Mouse (Mus musculus) intestine, postnatal 0 days (tissue): ENCODE data around the gene Wfdc17. TPM values are rescaled to one million over a fixed set of nuclear protein-coding genes. Genes with fewer than 3 reads are reported as not detected.

Experiments
- ATAC-seq: fragments of 200-750 bp; cut with Nextera tagmentation; 2 replicates; pipeline ENCODE4 v1.8.0; 2017; ENCODE audit warnings: mild to moderate bottlenecking, moderate TSS enrichment, moderate library complexity
- H3K27ac ChIP-seq: fragments of 300-500 bp; sonication (generic); 2 replicates; pipeline ENCODE4 v1.5.1; 2014; ENCODE audit warnings: mild to moderate bottlenecking, low read depth, low read length, moderate library complexity
- H3K27me3 ChIP-seq: fragments of 300-500 bp; sonication (generic); replicated peaks from 2 replicates; pipeline ENCODE4 v1.6.1; 2014; ENCODE audit warnings: low read length, mixed read lengths; ENCODE audit not compliant: control insufficient read depth, insufficient read depth
- H3K36me3 ChIP-seq: fragments of 300-500 bp; sonication (generic); 2 replicates; pipeline ENCODE4 v1.6.1; 2014; ENCODE audit warnings: mild to moderate bottlenecking, moderate library complexity; ENCODE audit not compliant: control insufficient read depth, insufficient read depth
- H3K4me1 ChIP-seq: fragments of 300-500 bp; sonication (generic); replicated peaks from 2 replicates; pipeline ENCODE4 v1.6.1; 2014; ENCODE audit warnings: antibody characterized with exemption, low read length, mixed read lengths; ENCODE audit not compliant: control insufficient read depth, insufficient read depth
- H3K4me2 ChIP-seq: fragments of 300-500 bp; sonication (generic); replicated peaks from 2 replicates; pipeline ENCODE4 v1.6.1; 2014; ENCODE audit warnings: low read depth, mild to moderate bottlenecking, moderate library complexity
- H3K4me3 ChIP-seq: fragments of 300-500 bp; sonication (generic); 2 replicates; pipeline ENCODE4 v1.5.1; 2014; ENCODE audit warnings: low read depth, low read length
- H3K9ac ChIP-seq: fragments of 300-500 bp; sonication (generic); 2 replicates; pipeline ENCODE4 v1.6.1; 2014; ENCODE audit warnings: mild to moderate bottlenecking, low read depth, low read length
- H3K9me3 ChIP-seq: fragments of 300-500 bp; sonication (generic); 2 replicates; pipeline ENCODE4 v1.6.1; 2016; ENCODE audit warnings: mixed run types; ENCODE audit not compliant: control insufficient read depth
- CTCF ChIP-seq: sonication (generic); IDR thresholded peaks from 2 replicates; pipeline ENCODE4 v1.5.1; 2016; ENCODE audit warnings: low read depth, mild to moderate bottlenecking, control low read depth, antibody characterized with exemption, moderate library complexity
- WGBS: fragments of 180-500 bp; shearing (Covaris S2); extraction: QIAGEN DNeasy Blood & Tissue Kit; methylation state at CpG from one replicate; pipeline ENCODE4 v1.1.7; 2014; 5-methylcytosine and 5-hydroxymethylcytosine counted together
- polyA plus RNA-seq: library from polyadenylated mRNA; unstranded; fragments of >200 nt; fragmentation: Nextera tagmentation; extraction: Ambion mirVana; gene quantifications from 2 replicates; pipeline ENCODE4 v1.2.1, GENCODE M21; 2015

The Wfdc17 gene
- polyA plus RNA-seq, 1 experiment from 2014 or later = 7.5 TPM

DNA sequence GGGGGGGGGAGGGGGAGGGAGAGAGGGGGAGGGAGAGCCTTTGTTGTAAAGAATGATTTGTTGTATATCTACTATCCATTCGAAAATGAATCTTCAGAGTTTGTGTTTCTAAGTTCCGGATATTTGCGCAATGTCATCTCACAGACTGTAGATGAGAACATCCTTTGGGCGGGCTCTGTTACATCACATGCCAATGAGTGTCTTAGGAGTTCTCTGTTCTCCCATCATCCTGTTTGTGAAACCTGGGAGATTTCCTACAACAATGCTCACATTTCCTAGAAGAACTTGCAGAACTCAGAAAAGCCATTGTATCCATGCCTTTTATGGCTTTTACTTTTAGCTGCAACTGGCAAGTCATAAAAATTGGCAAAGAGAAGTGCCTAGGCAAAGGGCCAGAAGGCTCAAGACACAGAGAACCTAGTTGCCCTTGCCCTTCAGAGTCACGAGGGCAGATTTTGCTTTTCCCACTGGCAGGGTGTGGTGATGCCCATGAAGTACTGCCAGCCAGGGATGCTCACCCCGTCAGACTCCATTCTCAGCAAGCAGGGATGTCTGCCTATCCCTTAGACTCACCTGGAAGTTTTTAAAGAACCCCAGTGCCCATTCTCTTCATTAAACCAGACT lies 13.4 kb downstream of the Wfdc17 start:
- no peak overlapping the region for H3K27ac ChIP-seq
- H3K27me3 ChIP-seq = no peaks in the 10 kb centered on the region
- H3K9ac ChIP-seq = no peak overlapping the region
- no peaks in the 10 kb centered on the region for H3K36me3 ChIP-seq
- no peak overlapping the region for H3K4me2 ChIP-seq
- H3K9me3 ChIP-seq = no peaks in the 10 kb centered on the region
- ATAC-seq = no peak
- H3K4me1 ChIP-seq = no peaks in the 10 kb centered on the region
- H3K4me3 ChIP-seq = no peak overlapping the region
- no peak for TF ChIP-seq CTCF
- WGBS = 81% methylated on average over 6 of the region's 6 CpGs

- Histone ChIP-seq H3K4me3 (no peak overlapping the region), H3K4me1 (no peaks in the 10 kb centered on the region), H3K27ac (no peak overlapping the region), H3K36me3 (no peaks in the 10 kb centered on the region), H3K9me3 (no peaks in the 10 kb centered on the region), H3K9ac (no peak overlapping the region), H3K4me2 (no peak overlapping the region), H3K27me3 (no peaks in the 10 kb centered on the region; the same call in 1 of the 2 replicates)
- no peak for TF ChIP-seq CTCF
- ATAC-seq = no peak
Observed at GRCm38 (mm10) chr11:83720766-83721165, 17.0 kb downstream of the Wfdc17 start.

DNA sequence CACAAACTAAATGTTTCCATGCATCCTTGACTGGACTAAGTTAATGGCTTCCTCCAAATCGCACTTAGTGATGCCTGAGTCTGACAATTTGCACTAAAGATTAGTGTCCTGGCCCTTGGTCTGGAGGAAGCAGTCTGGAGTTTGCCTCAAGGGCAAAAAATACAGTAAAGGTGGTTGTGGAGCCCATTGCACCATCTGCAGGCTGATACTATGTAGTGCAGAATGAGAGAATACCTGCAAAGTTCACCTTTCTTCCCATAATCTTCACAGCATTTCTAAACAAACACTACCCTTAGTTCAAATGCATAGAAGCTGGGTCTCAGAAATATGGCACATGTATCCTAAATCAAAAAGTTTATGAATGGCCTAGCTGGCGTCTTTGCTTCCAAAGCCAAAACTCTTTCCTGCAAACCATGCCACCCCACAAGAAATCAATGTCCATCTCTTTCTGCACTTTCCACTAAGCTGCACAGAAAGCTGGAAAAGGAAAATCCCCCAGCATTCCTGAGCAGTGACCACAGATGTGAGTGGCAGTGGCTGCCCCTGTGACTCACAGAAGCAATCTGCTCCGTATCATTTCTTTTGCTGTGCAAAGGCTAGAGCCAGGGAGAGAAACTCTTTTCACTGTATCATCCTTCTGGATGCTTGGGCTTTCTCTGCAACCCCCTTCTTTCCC lies 25.1 kb downstream of the Wfdc17 start:
- TF ChIP-seq CTCF = peak; percentile 74
- Histone ChIP-seq H3K9ac (no peak overlapping the region), H3K4me3 (no peak overlapping the region), H3K9me3 (no peaks in the 10 kb centered on the region), H3K27me3 (no peaks in the 10 kb centered on the region), H3K4me1 (no peaks in the 10 kb centered on the region), H3K36me3 (no peaks in the 10 kb centered on the region), H3K27ac (no peak overlapping the region), H3K4me2 (no peak overlapping the region)
- no peak for ATAC-seq
- 59% methylated on average over 3 of the region's 3 CpGs for WGBS

DNA sequence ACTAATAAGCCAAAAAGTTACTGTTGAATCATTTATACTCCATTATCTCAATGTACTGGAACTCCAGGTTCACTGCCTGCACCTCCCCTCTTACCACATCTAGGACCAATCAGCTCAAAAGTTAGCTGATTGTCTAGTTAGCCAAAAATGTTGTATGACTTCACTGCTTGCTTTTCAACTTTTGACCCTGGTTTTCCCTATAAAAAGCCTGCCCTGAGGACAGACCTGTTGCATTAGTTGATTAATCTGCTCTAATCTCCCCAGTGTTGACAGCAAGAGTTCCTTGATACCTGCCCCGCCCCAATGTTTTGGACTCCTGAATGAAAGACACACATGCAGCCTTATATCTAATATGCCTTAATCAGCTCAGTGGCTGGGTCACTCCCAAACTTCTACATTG lies 27.3 kb downstream of the Wfdc17 start:
- WGBS = 89% methylated on average over 1 of the region's 1 CpGs
- H3K4me2 ChIP-seq = no peak overlapping the region
- no peak for ATAC-seq
- H3K27me3 ChIP-seq = no peaks in the 10 kb centered on the region
- H3K4me1 ChIP-seq = no peaks in the 10 kb centered on the region
- H3K4me3 ChIP-seq = no peak overlapping the region
- H3K9me3 ChIP-seq = no peaks in the 10 kb centered on the region
- no peak overlapping the region for H3K27ac ChIP-seq
- no peaks in the 10 kb centered on the region for H3K36me3 ChIP-seq
- TF ChIP-seq CTCF = no peak
- H3K9ac ChIP-seq = no peak overlapping the region

GRCm38 (mm10) chr11:83733071-83733640 lies 29.4 kb downstream of the Wfdc17 start:
- H3K4me1 ChIP-seq = no peaks in the 10 kb centered on the region
- WGBS = 80% methylated on average over 5 of the region's 5 CpGs
- no peak overlapping the region for H3K4me2 ChIP-seq
- H3K9me3 ChIP-seq = no peaks in the 10 kb centered on the region
- no peaks in the 10 kb centered on the region for H3K36me3 ChIP-seq
- no peak for ATAC-seq
- peak; percentile 41; the same call in 1 of the 2 replicates for TF ChIP-seq CTCF
- no peak overlapping the region for H3K4me3 ChIP-seq
- no peak overlapping the region for H3K9ac ChIP-seq
- no peak overlapping the region for H3K27ac ChIP-seq
- no peaks in the 10 kb centered on the region for H3K27me3 ChIP-seq

- no peaks in the 10 kb centered on the region for H3K9me3 ChIP-seq
- no peaks in the 10 kb centered on the region for H3K36me3 ChIP-seq
- H3K4me3 ChIP-seq = no peak overlapping the region
- H3K27me3 ChIP-seq = no peaks in the 10 kb centered on the region
- 69% methylated on average over 1 of the region's 1 CpGs for WGBS
- H3K27ac ChIP-seq = no peak overlapping the region
- TF ChIP-seq CTCF = no peak
- H3K4me1 ChIP-seq = no peaks in the 10 kb centered on the region
- no peak for ATAC-seq
- H3K4me2 ChIP-seq = no peak overlapping the region
- no peak overlapping the region for H3K9ac ChIP-seq
Observed at GRCm38 (mm10) chr11:83734215-83734614, 30.4 kb downstream of the Wfdc17 start.
